Mouse (Mus musculus) heart, embryonic 10.5 days (tissue): ENCODE measurements around the gene Mfsd2a. TPM values are rescaled to one million over a fixed set of nuclear protein-coding genes. Genes with fewer than 3 reads are reported as not detected.
"Not testable (repeated sequence)": the region's sequence is repeated elsewhere in the genome, so short reads cannot be mapped to it uniquely, and the experiment has no call there.

Experiments used
- DNase-seq: peaks from one replicate; pipeline ENCODE4 v3.0.0-alpha.2; 2017; ENCODE audit warnings: low spot score
- H3K27ac ChIP-seq: fragments of 300-500 bp; sonication (generic); 2 replicates; pipeline ENCODE4 v1.5.1; 2016; ENCODE audit warnings: mild to moderate bottlenecking
- H3K27me3 ChIP-seq: fragments of 300-500 bp; sonication (generic); 2 replicates; pipeline ENCODE4 v1.6.1; 2016; ENCODE audit warnings: mild to moderate bottlenecking; ENCODE audit not compliant: poor library complexity, insufficient read depth, severe bottlenecking
- H3K36me3 ChIP-seq: fragments of 300-500 bp; sonication (generic); 2 replicates; pipeline ENCODE4 v1.6.1; 2016; ENCODE audit warnings: mild to moderate bottlenecking, moderate library complexity
- H3K4me1 ChIP-seq: fragments of 300-500 bp; sonication (generic); 2 replicates; pipeline ENCODE4 v1.6.1; 2016; ENCODE audit warnings: mild to moderate bottlenecking
- H3K4me3 ChIP-seq: fragments of 300-500 bp; sonication (generic); 2 replicates; pipeline ENCODE4 v1.5.1; 2016; ENCODE audit warnings: mild to moderate bottlenecking, moderate library complexity
- H3K9me3 ChIP-seq: fragments of 300-500 bp; sonication (generic); 2 replicates; pipeline ENCODE4 v1.6.1; 2016; ENCODE audit warnings: mild to moderate bottlenecking, moderate library complexity
- WGBS: fragments of 180-500 bp; shearing (Covaris S2); methylation state at CpG from one replicate; pipeline ENCODE4 v1.1.7; 2016; 5-methylcytosine and 5-hydroxymethylcytosine counted together
- polyA plus RNA-seq: library from polyadenylated mRNA; unstranded; fragments of >200 nt; fragmentation: Nextera tagmentation; extraction: Ambion mirVana; gene quantifications from 2 replicates; pipeline ENCODE4 v1.2.1, GENCODE M21; 2016

Gene Mfsd2a
- polyA plus RNA-seq, 1 experiment from 2014 or later: 2.0 TPM

DNA sequence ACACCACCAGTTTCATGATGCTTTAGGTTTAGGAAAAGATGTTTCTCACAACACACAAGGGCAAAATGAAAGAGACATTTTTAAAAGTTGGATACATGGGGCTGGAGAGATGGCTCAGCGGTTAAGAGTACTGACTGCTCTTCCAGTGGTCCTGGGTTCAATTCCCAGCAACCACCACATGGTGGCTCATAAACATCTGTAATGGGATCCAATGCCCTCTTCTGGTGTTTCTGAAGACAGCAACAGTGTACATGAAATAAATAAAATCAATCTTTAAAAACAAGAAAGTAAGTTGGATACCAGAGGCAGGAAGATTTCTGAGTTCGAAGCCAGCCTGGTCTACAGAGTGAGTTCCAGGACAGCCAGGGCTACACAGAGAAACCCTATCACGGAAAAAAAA, 27.0 kb upstream of the Mfsd2a start:
- H3K9me3 ChIP-seq, H3K27ac ChIP-seq, H3K4me1 ChIP-seq, H3K36me3 ChIP-seq, H3K4me3 ChIP-seq, DNase-seq: not testable (repeated sequence)
- peaks cover 19% of the 10 kb centered on the region for H3K27me3 ChIP-seq
- 57% methylated on average over 3 of the region's 3 CpGs for WGBS

DNA sequence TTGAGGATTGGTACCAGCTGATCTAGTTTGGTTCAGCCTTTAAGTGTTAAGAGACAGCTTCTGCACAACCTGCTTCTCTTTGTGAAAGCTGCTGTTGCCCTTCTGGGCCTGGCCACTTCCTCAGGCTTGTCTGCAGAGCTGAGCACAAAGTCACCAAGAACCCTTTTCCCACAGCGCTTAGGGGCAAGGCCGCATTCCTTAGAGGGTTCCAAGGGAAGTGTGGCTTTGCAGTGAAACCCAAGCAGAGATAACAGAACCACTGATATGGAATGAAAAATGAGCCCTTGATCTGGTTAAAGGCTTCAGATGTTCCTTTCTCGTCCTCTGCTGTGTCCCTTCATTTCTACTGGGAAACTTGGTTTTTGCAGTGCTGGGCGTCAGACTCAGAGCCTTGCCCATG, 26.4 kb upstream of the Mfsd2a start:
- Histone ChIP-seq H3K9me3 (no peaks in the 10 kb centered on the region), H3K36me3 (no peaks in the 10 kb centered on the region), H3K4me1 (peaks cover 7% of the 10 kb centered on the region; the same call in 1 of the 2 replicates), H3K27ac (no peak overlapping the region), H3K27me3 (peaks cover 25% of the 10 kb centered on the region), H3K4me3 (no peak overlapping the region)
- DNase-seq: no peak
- WGBS: 38% methylated on average over 4 of the region's 4 CpGs

DNA sequence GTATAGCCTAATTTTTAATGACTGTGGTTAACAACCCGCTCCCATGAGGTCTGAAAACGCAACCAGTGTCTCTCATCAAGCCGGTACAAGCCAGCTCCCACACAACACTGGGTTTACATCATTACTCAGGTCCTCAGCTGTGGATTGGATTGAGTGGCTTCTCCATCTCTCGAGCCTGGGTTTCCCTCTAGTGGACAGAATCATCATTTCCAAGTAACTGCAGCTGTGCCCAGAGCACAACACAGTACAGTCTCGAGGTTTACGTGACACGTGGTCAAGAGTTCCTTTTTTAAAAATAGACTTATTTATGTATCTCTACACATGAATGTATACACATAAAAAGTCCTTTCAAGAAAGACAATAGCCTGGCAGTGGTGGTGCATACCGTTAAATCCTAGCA, 24.1 kb upstream of the Mfsd2a start:
- no peak overlapping the region for H3K27ac ChIP-seq
- DNase-seq: no peak
- WGBS: 44% methylated on average over 8 of the region's 8 CpGs
- H3K4me1 ChIP-seq: peaks cover 16% of the 10 kb centered on the region; the same call in 1 of the 2 replicates
- H3K4me3 ChIP-seq: no peak overlapping the region
- H3K27me3 ChIP-seq: peaks cover 46% of the 10 kb centered on the region
- no peaks in the 10 kb centered on the region for H3K36me3 ChIP-seq
- H3K9me3 ChIP-seq: no peaks in the 10 kb centered on the region

DNA sequence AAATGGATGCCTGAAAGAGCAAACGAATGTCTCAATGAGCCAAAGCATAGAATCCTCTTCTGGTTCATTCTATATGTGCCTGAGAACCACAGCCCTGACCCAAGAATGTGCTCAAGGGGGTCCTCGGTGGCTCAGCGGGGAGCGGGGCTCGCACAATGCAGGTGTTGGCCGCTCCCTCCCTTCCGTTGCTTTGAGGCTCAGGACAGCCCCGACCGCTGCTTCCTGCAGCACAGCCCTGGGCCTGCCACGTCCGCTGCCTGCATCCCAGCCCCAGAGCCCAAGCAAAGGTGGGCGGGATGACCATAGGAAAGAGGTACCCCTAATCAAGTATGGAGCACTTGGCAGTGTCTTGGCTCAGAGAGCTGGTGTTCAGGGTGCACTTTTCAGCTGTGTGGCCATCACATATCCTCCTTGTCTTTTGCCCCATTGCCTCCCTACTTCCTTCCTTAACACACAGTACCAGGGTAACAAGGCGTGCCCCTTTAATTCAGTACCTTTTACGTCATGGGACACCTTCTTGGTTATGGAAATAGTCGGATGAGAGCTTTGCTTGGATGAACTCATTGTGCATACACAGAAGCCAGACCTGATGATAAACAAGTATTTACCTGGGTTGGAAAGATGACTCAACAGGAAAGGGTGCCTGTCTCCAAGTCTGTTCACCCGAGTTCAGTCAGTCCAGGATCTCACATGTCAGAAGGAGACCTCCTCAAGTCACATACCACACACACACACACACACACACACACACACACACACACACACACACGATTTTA, 22.7 kb upstream of the Mfsd2a start:
- H3K4me3 ChIP-seq: peak overlapping the region; percentile 32; the same call in 1 of the 2 replicates
- H3K4me1 ChIP-seq: peaks cover 16% of the 10 kb centered on the region; the same call in 1 of the 2 replicates
- H3K36me3 ChIP-seq: no peaks in the 10 kb centered on the region
- no peak for DNase-seq
- no peak overlapping the region for H3K27ac ChIP-seq
- WGBS: 19% methylated on average over 17 of the region's 17 CpGs
- H3K9me3 ChIP-seq: no peaks in the 10 kb centered on the region
- H3K27me3 ChIP-seq: peaks cover 51% of the 10 kb centered on the region

DNA sequence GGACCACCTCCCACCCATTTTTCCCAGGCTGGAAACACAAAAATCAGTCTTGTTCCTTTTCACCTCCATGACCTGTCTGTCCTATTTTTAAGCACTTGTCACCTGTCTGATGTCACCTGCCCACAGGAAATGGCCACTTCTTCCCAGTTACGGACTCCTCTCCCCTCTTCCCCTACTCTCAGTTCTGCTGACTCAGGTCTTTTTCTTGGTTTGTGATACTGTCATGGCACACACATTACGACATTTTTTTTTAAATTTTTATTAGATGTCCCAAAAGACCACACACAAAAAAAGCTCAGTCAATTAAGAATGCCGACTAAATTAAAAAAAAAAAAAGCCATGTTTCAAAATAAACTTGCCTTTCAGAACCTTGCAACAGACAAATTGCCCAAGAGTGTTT, 21.5 kb upstream of the Mfsd2a start:
- peaks cover 16% of the 10 kb centered on the region; the same call in 1 of the 2 replicates for H3K4me1 ChIP-seq
- no peaks in the 10 kb centered on the region for H3K9me3 ChIP-seq
- H3K27ac ChIP-seq: no peak overlapping the region
- H3K4me3 ChIP-seq: no peak overlapping the region
- DNase-seq: no peak
- H3K36me3 ChIP-seq: no peaks in the 10 kb centered on the region
- peaks cover 51% of the 10 kb centered on the region for H3K27me3 ChIP-seq
- WGBS: 72% methylated on average over 3 of the region's 3 CpGs

DNA sequence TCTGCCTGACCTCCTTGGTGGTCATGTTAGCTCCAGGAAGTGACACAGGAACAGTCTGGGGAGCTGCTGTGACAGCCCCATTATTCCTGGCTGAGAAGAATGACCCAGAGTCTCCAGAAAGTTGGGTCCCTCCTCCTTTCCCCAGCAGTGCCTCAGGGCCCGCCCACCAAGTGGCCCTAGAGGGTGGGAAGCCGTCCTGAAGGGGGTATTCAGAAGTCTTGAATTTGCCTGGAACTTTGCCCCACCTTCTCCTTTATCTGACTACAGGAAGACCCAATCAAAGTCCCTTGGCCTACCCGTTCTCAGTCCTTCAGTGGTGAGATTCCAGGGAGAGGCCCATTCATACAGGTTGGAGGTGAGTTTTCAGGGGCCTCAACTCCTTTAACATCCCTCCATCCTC, 20.9 kb upstream of the Mfsd2a start:
- Histone ChIP-seq H3K27ac (no peak overlapping the region), H3K4me1 (peaks cover 16% of the 10 kb centered on the region; the same call in 1 of the 2 replicates), H3K27me3 (peaks cover 51% of the 10 kb centered on the region), H3K9me3 (no peaks in the 10 kb centered on the region), H3K36me3 (no peaks in the 10 kb centered on the region), H3K4me3 (no peak overlapping the region)
- 45% methylated on average over 3 of the region's 3 CpGs for WGBS
- no peak for DNase-seq

DNA sequence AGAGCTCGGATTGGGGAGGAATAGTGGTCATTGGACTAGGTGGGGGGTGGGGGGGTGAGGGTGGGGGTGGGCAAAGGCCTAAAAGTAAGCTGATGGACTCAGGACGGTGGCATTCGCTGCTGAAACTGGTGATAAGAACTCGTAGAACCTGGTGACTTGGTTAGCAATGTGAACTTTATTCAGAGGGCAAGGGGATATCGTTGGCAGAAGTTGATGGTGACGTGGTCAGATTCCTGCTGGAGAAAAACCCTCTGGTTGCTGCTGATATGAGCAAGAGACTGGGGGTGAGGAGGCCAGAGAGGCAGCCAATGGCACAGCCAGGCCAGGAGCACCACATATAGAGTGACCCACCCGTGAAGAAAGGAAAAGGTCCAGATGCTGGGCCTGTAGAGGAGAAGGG, 20.2 kb upstream of the Mfsd2a start:
- 66% methylated on average over 7 of the region's 7 CpGs for WGBS
- Histone ChIP-seq H3K4me3 (no peak overlapping the region), H3K27me3 (peaks cover 51% of the 10 kb centered on the region), H3K9me3 (no peaks in the 10 kb centered on the region), H3K36me3 (no peaks in the 10 kb centered on the region), H3K27ac (no peak overlapping the region), H3K4me1 (peaks cover 16% of the 10 kb centered on the region; the same call in 1 of the 2 replicates)
- DNase-seq: no peak

DNA sequence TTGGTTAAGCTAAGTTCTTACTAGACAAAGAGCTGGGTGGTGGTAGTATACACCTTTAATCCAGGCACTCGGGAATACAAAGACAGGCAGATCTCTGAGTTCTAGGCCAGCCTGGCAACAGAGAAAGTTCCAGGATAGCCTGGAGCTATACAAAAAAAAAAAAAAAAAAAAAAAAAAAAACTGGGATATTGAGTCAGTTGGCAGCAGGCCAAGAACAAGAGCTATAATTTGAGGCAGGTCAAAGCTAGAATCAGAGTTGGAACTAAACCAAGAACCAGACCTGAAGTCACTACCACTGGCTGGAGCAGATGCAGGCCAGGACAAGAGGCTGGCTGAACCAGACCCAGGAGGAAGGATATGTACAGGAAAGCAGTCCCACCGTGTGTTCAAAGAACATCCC, 19.7 kb upstream of the Mfsd2a start:
- no peak for DNase-seq
- H3K4me3 ChIP-seq: no peak overlapping the region
- H3K27me3 ChIP-seq: peaks cover 51% of the 10 kb centered on the region
- H3K9me3 ChIP-seq: no peaks in the 10 kb centered on the region
- 75% methylated on average over 2 of the region's 2 CpGs for WGBS
- no peaks in the 10 kb centered on the region for H3K36me3 ChIP-seq
- no peak overlapping the region for H3K27ac ChIP-seq
- peaks cover 16% of the 10 kb centered on the region; the same call in 1 of the 2 replicates for H3K4me1 ChIP-seq

DNA sequence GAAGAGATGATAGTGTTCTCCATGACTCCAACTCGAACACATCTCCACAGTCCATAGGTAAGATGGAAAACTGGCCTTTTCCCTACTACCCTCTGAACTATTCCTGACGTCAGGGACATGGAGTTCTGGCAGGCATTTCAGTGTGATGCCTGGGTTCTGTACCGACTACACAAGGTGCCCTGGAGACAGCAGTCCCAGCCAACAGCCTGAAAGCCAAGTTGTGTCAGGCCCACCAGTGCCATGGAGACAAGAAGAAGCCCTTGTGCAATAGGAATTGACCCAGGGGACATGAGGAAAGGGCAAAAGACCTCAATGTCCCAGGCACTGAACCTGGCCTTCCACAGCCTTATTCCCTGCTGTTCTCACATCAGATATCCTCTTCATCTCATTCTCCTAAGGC, 18.8 kb upstream of the Mfsd2a start:
- DNase-seq: no peak
- WGBS: 76% methylated on average over 3 of the region's 3 CpGs
- no peak overlapping the region for H3K27ac ChIP-seq
- H3K27me3 ChIP-seq: peaks cover 50% of the 10 kb centered on the region
- H3K4me1 ChIP-seq: peaks cover 16% of the 10 kb centered on the region; the same call in 1 of the 2 replicates
- no peak overlapping the region for H3K4me3 ChIP-seq
- H3K36me3 ChIP-seq: no peaks in the 10 kb centered on the region
- no peaks in the 10 kb centered on the region for H3K9me3 ChIP-seq

DNA sequence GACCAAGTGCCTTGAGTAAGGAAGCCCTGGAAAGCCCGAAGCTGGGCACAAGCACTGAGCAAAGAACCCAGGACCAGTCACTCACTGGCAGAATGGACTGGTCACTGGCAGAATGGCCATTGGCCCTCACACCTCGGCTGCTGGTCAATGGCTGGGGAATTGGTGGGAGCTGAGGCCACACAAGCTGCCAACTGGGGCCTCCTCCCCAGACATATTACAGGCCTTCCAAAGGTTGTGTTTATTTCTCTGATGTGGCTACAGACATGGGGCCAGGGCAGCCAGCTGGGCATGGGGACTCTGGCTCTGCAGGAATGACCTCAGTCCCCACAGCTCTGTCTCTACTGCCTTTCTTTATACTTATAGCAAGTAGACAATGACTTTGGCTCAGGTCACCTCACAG, 17.9 kb upstream of the Mfsd2a start:
- Histone ChIP-seq H3K4me1 (peaks cover 16% of the 10 kb centered on the region; the same call in 1 of the 2 replicates), H3K27ac (no peak overlapping the region), H3K36me3 (no peaks in the 10 kb centered on the region), H3K27me3 (peaks cover 43% of the 10 kb centered on the region), H3K4me3 (no peak overlapping the region), H3K9me3 (no peaks in the 10 kb centered on the region)
- DNase-seq: no peak
- WGBS: 80% methylated on average over 2 of the region's 2 CpGs

DNA sequence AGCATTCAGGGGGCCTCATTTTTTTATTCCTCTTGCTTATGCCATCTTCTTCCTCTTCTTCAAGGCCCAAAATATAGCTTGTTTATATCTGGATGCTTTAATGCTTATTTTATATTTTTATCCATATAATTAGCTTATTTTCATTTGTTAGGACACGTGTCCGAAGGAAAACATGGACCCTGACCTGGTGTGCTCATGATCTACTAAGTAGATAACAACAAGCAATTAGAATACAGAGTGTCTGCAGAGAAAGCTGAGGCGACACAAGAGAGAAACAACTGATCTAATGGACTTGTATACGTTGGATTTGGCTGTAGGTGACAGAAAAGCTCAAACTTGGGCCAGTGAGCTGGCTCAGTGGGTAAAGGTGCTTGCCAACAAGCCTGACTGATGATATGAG, 15.9 kb upstream of the Mfsd2a start:
- no peak overlapping the region for H3K4me3 ChIP-seq
- peaks cover 8% of the 10 kb centered on the region; the same call in 1 of the 2 replicates for H3K4me1 ChIP-seq
- DNase-seq: no peak
- H3K27ac ChIP-seq: no peak overlapping the region
- no peaks in the 10 kb centered on the region for H3K36me3 ChIP-seq
- H3K9me3 ChIP-seq: no peaks in the 10 kb centered on the region
- WGBS: 79% methylated on average over 4 of the region's 4 CpGs
- peaks cover 24% of the 10 kb centered on the region for H3K27me3 ChIP-seq

DNA sequence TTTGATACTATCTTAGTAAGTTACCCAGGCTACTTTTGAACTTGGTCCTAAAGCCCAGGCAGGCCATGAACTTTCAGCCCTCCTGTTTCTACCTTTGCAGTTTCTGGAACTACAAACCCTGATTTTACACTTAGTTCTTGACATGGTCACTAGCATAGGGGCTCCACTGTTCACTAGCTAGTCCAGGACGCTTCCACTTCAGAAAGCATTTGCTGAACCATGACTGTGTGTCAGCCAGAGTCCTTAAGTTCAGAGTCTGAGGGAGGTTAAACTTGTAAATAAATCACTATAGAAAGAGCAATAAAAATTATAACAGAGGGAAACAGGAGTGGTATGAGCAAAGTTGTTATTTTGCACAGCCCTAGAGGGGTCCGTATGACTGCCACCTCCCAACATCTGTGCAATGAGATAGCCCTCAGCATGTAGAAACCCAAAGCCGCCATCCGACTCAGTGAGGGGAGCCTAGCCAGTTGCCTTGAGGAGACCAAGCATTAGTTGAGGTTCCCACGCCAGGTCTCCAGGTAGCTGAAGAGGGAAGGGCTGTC, 14.1 kb upstream of the Mfsd2a start:
- no peaks in the 10 kb centered on the region for H3K4me1 ChIP-seq
- 78% methylated on average over 5 of the region's 5 CpGs for WGBS
- peaks cover 11% of the 10 kb centered on the region; the same call in 1 of the 2 replicates for H3K27me3 ChIP-seq
- no peak overlapping the region for H3K4me3 ChIP-seq
- H3K36me3 ChIP-seq: no peaks in the 10 kb centered on the region
- DNase-seq: no peak
- H3K9me3 ChIP-seq: no peaks in the 10 kb centered on the region
- H3K27ac ChIP-seq: no peak overlapping the region

DNA sequence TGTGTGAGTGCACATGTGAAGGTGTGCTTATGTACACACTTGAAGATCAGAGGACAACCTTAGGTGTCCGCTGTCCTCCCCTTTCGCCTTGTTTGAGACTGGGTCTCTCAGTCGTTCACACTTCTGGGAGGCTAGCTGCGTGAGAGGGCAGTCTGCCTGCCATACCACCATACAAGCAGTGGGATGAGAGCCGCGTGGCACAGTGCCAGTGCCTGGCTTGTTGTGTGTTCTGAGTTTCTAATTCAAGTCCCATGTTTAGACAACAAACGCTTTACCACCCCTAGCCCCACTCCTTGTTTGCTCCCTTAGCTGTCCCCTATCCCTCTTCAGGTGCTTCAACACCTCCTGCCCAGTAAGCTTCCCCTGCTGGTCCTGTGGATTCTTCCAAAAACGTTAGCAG, 11.1 kb upstream of the Mfsd2a start:
- H3K27ac ChIP-seq: no peak overlapping the region
- H3K27me3 ChIP-seq: peaks cover 7% of the 10 kb centered on the region; the same call in 1 of the 2 replicates
- H3K9me3 ChIP-seq: no peaks in the 10 kb centered on the region
- no peaks in the 10 kb centered on the region for H3K4me1 ChIP-seq
- no peaks in the 10 kb centered on the region for H3K36me3 ChIP-seq
- 60% methylated on average over 8 of the region's 8 CpGs for WGBS
- no peak overlapping the region for H3K4me3 ChIP-seq
- DNase-seq: no peak
